Mouse (Mus musculus) heart, postnatal 0 days (tissue): Measurements from ENCODE around the gene Kmt2e.

Source experiments
- CTCF ChIP-seq: IDR thresholded peaks from 2 replicates; pipeline ENCODE4 v1.5.1; 2016; ENCODE audit warnings: antibody characterized with exemption, control low read depth, low read depth
- EP300 ChIP-seq: IDR thresholded peaks from 2 replicates; pipeline ENCODE4 v1.6.1; 2016; ENCODE audit warnings: antibody characterized with exemption, low read depth

DNA sequence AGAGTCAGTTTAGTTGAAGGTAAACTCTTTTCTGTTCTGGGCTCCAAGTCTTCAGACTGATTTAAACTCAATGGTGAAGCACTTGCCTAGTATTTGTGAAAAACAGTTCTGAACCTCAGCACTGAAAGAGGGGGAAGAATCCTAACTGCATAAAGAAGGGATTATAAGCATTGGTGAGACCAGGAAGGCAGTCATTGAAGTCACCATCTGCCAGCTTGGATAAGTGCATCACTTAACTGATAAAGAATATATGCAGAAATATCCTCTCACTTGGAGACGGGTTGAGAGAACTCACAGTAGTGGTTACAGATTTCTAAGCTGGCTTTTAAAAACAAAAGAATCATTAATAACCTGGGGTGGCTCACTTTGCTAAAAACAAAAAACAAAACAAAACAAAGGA is 6.7 kb upstream of the Kmt2e start:
- TF ChIP-seq CTCF (no peak), EP300 (no peak)
